Mouse (Mus musculus): ENCODE measurements at regions not wholly inside any gene's neighbourhood (a gene's known extent, or its start where the extent isn't known, plus 50 kb on each side); places are given as distances from the start of the nearest gene placed in this dataset.

GRCm38 (mm10) chr17:88158550-88158949 is 93.5 kb upstream of the Fbxo11 start:
- Histone ChIP-seq H3K9me3 (ENCODE audit: control insufficient read depth, low read length) (no peaks in the 10 kb centered on the region), H3K9ac (ENCODE audit: low read length) (no peak overlapping the region), H3K4me1 (replicated peaks; ENCODE audit: control insufficient read depth, insufficient read depth) (no peaks in the 10 kb centered on the region), H3K4me3 (ENCODE audit: low read depth, low read length) (no peak overlapping the region), H3K4me2 (replicated peaks; ENCODE audit: low read depth) (no peak overlapping the region), H3K36me3 (ENCODE audit: control insufficient read depth, insufficient read depth, low read length) (no peaks in the 10 kb centered on the region), H3K27me3 (ENCODE audit: control insufficient read depth, insufficient read depth, low read length) (no peaks in the 10 kb centered on the region), H3K27ac (replicated peaks) (no peak overlapping the region)
- TF ChIP-seq CTCF (IDR thresholded peaks at IDR 0.05; ENCODE audit: low read depth) (no peak), EP300 (optimal IDR thresholded peaks at IDR 0.05) (no peak)
- 29% methylated on average over 6 of the region's 6 CpGs for whole genome bisulfite sequencing
- no peak for DNase-seq (ENCODE audit: low spot score)
- ATAC-seq (ENCODE audit: low FRiP score, low TSS enrichment): no peak

DNA sequence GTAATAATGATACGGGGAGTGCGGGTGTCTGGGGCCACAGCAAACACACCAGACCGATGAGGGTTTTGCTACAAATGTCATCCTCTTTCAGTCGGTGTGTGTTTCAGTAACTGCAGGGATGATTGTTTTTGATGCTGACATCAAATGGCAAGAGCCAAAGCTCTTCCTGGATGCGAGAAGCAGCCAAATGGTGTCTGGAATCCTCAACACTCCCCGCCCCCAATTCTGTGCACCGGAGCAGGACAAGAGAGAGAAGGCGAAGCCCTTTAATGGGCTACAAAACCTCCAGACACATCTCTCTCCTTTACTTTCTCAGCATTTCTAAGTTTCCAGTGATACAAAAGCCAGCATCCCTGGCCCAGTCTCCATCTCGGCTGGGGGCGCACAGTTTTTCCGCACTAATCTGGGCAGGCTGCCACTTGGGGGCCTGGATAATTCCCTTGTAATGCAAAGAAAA is 94.1 kb upstream of the Fbxo11 start:
- DNase-seq (ENCODE audit: low spot score) (no peak), ATAC-seq (ENCODE audit: low FRiP score, low TSS enrichment) (no peak)
- Histone ChIP-seq H3K27me3 (ENCODE audit: control insufficient read depth, insufficient read depth, low read length) (no peaks in the 10 kb centered on the region), H3K4me3 (ENCODE audit: low read depth, low read length) (no peak overlapping the region), H3K4me1 (replicated peaks; ENCODE audit: control insufficient read depth, insufficient read depth) (no peaks in the 10 kb centered on the region), H3K36me3 (ENCODE audit: control insufficient read depth, insufficient read depth, low read length) (no peaks in the 10 kb centered on the region), H3K9me3 (ENCODE audit: control insufficient read depth, low read length) (no peaks in the 10 kb centered on the region), H3K27ac (replicated peaks) (no peak overlapping the region), H3K4me2 (replicated peaks; ENCODE audit: low read depth) (no peak overlapping the region), H3K9ac (ENCODE audit: low read length) (no peak overlapping the region)
- WGBS: 24% methylated on average over 11 of the region's 11 CpGs
- no peak for TF ChIP-seq EP300 (optimal IDR thresholded peaks at IDR 0.05)
- TF ChIP-seq CTCF (IDR thresholded peaks at IDR 0.05; ENCODE audit: low read depth): no peak

- 63% methylated on average over 19 of the region's 19 CpGs for WGBS
- TF ChIP-seq CTCF (IDR thresholded peaks at IDR 0.05; ENCODE audit: low read depth) (no peak), EP300 (optimal IDR thresholded peaks at IDR 0.05) (no peak)
- no peaks in the 10 kb centered on the region for H3K36me3 ChIP-seq (ENCODE audit: control insufficient read depth, insufficient read depth, low read length)
- no peak overlapping the region for H3K9ac ChIP-seq (ENCODE audit: low read length)
- DNase-seq (ENCODE audit: low spot score) (no peak), ATAC-seq (ENCODE audit: low FRiP score, low TSS enrichment) (no peak)
- no peaks in the 10 kb centered on the region for H3K9me3 ChIP-seq (ENCODE audit: control insufficient read depth, low read length)
- no peak overlapping the region for H3K4me2 ChIP-seq (replicated peaks; ENCODE audit: low read depth)
- H3K27ac ChIP-seq (replicated peaks): no peak overlapping the region
- no peaks in the 10 kb centered on the region for H3K27me3 ChIP-seq (ENCODE audit: control insufficient read depth, insufficient read depth, low read length)
- no peak overlapping the region for H3K4me3 ChIP-seq (ENCODE audit: low read depth, low read length)
- no peaks in the 10 kb centered on the region for H3K4me1 ChIP-seq (replicated peaks; ENCODE audit: control insufficient read depth, insufficient read depth)
These were observed 95.0 kb upstream of the Fbxo11 start for GRCm38 (mm10) chr17:88159851-88160676.

DNA sequence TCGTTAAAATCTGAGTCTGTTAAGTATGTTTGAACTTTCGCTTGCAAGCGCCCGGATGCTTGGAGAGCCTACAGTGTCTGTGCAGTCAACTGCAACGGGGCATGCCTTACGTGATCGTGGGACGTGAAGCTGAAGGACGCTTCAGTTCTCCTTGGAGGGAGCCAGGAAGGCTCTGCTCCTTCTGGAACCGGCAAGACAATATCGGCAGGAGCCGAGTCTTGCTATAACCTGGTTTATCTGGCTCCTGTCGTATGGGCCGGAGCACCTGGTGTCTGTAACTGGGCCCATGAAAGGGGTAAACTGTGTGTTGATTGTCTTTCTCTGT is 95.5 kb upstream of the Fbxo11 start:
- H3K27ac ChIP-seq (replicated peaks): no peak overlapping the region
- no peak for TF ChIP-seq EP300 (optimal IDR thresholded peaks at IDR 0.05)
- no peak for TF ChIP-seq CTCF (IDR thresholded peaks at IDR 0.05; ENCODE audit: low read depth)
- H3K9me3 ChIP-seq (ENCODE audit: control insufficient read depth, low read length): no peaks in the 10 kb centered on the region
- H3K27me3 ChIP-seq (ENCODE audit: control insufficient read depth, insufficient read depth, low read length): no peaks in the 10 kb centered on the region
- ATAC-seq (ENCODE audit: low FRiP score, low TSS enrichment) (no peak), DNase-seq (ENCODE audit: low spot score) (no peak)
- H3K36me3 ChIP-seq (ENCODE audit: control insufficient read depth, insufficient read depth, low read length): no peaks in the 10 kb centered on the region
- no peak overlapping the region for H3K4me2 ChIP-seq (replicated peaks; ENCODE audit: low read depth)
- 78% methylated on average over 14 of the region's 14 CpGs for WGBS
- no peak overlapping the region for H3K4me3 ChIP-seq (ENCODE audit: low read depth, low read length)
- no peak overlapping the region for H3K9ac ChIP-seq (ENCODE audit: low read length)
- no peaks in the 10 kb centered on the region for H3K4me1 ChIP-seq (replicated peaks; ENCODE audit: control insufficient read depth, insufficient read depth)

DNA sequence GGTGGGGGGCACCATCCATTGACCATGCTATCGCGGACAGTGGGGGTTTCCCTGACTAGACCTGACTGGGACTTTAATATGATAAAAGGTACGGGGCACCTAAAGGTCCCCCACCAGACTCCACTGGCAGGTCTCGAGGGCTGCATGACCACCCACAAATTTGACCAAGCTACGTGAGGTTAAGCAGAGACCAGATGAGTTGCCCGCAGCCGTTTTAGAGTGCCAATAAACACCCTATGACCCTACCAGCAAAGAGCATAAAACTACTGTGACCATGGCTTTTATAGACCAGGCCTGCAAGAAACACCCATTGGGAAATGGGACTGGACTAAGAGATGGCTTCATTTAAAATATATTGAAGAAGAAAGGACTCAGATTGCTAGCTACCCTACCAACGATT is 96.7 kb upstream of the Fbxo11 start:
- no peak overlapping the region for H3K4me3 ChIP-seq (ENCODE audit: low read depth, low read length)
- no peak overlapping the region for H3K27ac ChIP-seq (replicated peaks)
- no peak for TF ChIP-seq CTCF (IDR thresholded peaks at IDR 0.05; ENCODE audit: low read depth)
- TF ChIP-seq EP300 (optimal IDR thresholded peaks at IDR 0.05): no peak
- ATAC-seq (ENCODE audit: low FRiP score, low TSS enrichment) (no peak), DNase-seq (ENCODE audit: low spot score) (no peak)
- H3K4me1 ChIP-seq (replicated peaks; ENCODE audit: control insufficient read depth, insufficient read depth): no peaks in the 10 kb centered on the region
- H3K36me3 ChIP-seq (ENCODE audit: control insufficient read depth, insufficient read depth, low read length): no peaks in the 10 kb centered on the region
- 94% methylated on average over 8 of the region's 8 CpGs for WGBS
- no peak overlapping the region for H3K4me2 ChIP-seq (replicated peaks; ENCODE audit: low read depth)
- H3K27me3 ChIP-seq (ENCODE audit: control insufficient read depth, insufficient read depth, low read length): no peaks in the 10 kb centered on the region
- no peaks in the 10 kb centered on the region for H3K9me3 ChIP-seq (ENCODE audit: control insufficient read depth, low read length)
- no peak overlapping the region for H3K9ac ChIP-seq (ENCODE audit: low read length)

GRCm38 (mm10) chr17:88164805-88165204 is 99.7 kb upstream of the Fbxo11 start:
- H3K27ac ChIP-seq (replicated peaks): no peak overlapping the region
- no peak for ATAC-seq (ENCODE audit: low FRiP score, low TSS enrichment)
- no peak overlapping the region for H3K9ac ChIP-seq (ENCODE audit: low read length)
- DNase-seq (ENCODE audit: low spot score): no peak
- no peak overlapping the region for H3K4me2 ChIP-seq (replicated peaks; ENCODE audit: low read depth)
- TF ChIP-seq EP300 (optimal IDR thresholded peaks at IDR 0.05) (no peak), CTCF (IDR thresholded peaks at IDR 0.05; ENCODE audit: low read depth) (no peak)
- WGBS: 73% methylated on average over 4 of the region's 4 CpGs
- no peaks in the 10 kb centered on the region for H3K9me3 ChIP-seq (ENCODE audit: control insufficient read depth, low read length)
- no peaks in the 10 kb centered on the region for H3K36me3 ChIP-seq (ENCODE audit: control insufficient read depth, insufficient read depth, low read length)
- no peaks in the 10 kb centered on the region for H3K4me1 ChIP-seq (replicated peaks; ENCODE audit: control insufficient read depth, insufficient read depth)
- H3K4me3 ChIP-seq (ENCODE audit: low read depth, low read length): no peak overlapping the region
- H3K27me3 ChIP-seq (ENCODE audit: control insufficient read depth, insufficient read depth, low read length): no peaks in the 10 kb centered on the region

Data from stomach, postnatal 0 days (tissue).